Mouse (Mus musculus): ENCODE measurements around the gene Aldh1b1.

DNA sequence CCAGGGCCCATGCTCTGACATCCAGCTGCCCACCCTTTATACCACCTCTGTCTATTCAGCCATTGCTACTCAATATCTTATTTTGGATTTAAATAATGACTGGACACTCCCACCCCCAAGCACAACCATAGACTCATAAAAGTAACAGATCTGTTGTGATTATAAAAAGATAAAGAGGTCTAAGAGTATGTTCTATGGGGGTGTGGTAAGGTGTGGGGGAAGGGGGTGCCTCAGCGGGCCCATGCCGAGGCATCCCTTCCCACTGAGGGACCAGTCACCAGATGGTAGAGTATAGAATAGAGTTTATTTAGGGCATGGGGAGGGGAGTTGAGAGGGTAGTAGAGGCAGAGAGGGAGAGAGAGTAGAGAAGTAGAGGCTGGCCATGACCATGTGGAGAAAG is 8.8 kb upstream of the Aldh1b1 start:
- TF ChIP-seq CTCF (IDR thresholded peaks at IDR 0.05; ENCODE audit: borderline replicate concordance, extremely low read depth, insufficient read depth, insufficient read length) = no peak
- TF ChIP-seq POLR2A (IDR thresholded peaks at IDR 0.05; ENCODE audit: borderline replicate concordance, extremely low read depth, insufficient read depth, insufficient read length, poor library complexity, severe bottlenecking) = no peak
